In genomic region chr12:92293341-92293720, GRCm38 (mm10) we compare ENCODE assay signal across 15 mouse cellular contexts.
A peak's percentile ranks its signal among the peaks of the same experiment; 100 is the strongest.
DNase-seq lines count a peak whose midpoint lies in the region; ATAC-seq and TF ChIP-seq lines count a peak whose summit lies in the region.
"Had no signal": no experiment of that assay in that cellular context is flagged by ENCODE, and none has a peak within 500 bp of the region (broad histone marks: within the 10 kb centered on the region; RNA-seq: fewer than 3 reads in every experiment).

No protein-coding gene starts in this region.

- H3K4me3 ChIP-seq in forebrain, embryonic 10.5 days = peak overlapping the region; percentile 28; the same call in 1 of the 2 replicates
- no peak overlapping the region for H3K4me3 ChIP-seq in forebrain, embryonic 14.5 days (ENCODE audit: low read depth, low read length)
- H3K4me3 ChIP-seq in hindbrain, embryonic 15.5 days = no peak overlapping the region
- H3K4me3 ChIP-seq in midbrain, embryonic 15.5 days = no peak overlapping the region
- no peak overlapping the region for H3K4me3 ChIP-seq in intestine, postnatal 0 days (ENCODE audit: low read depth, low read length)
- no peak overlapping the region for H3K4me3 ChIP-seq in cerebellum, adult 2 months (replicated peaks; ENCODE audit: insufficient read depth, low read depth, low read length)
- H3K4me3 ChIP-seq: limb, embryonic 15.5 days; stomach, embryonic 15.5 days had no signal

- H3K27me3 ChIP-seq in forebrain, embryonic 10.5 days (ENCODE audit: poor library complexity, severe bottlenecking) = peaks cover 16% of the 10 kb centered on the region; the same call in 1 of the 2 replicates
- no peaks in the 10 kb centered on the region for H3K27me3 ChIP-seq in forebrain, embryonic 14.5 days (replicated peaks; ENCODE audit: control insufficient read depth, insufficient read depth, low read length)
- no peaks in the 10 kb centered on the region for H3K27me3 ChIP-seq in hindbrain, embryonic 15.5 days
- 0 out of 2 replicates have a peak, but pooled peaks cover 3% of the 10 kb centered on the region for H3K27me3 ChIP-seq in midbrain, embryonic 15.5 days (replicated peaks)
- no peaks in the 10 kb centered on the region for H3K27me3 ChIP-seq in intestine, postnatal 0 days (replicated peaks; ENCODE audit: control insufficient read depth, insufficient read depth, low read length)
- H3K27me3 ChIP-seq in cerebellum, adult 2 months (ENCODE audit: control insufficient read depth, insufficient read depth, low read length) = no peaks in the 10 kb centered on the region; the same call in 1 of the 2 replicates
- H3K27me3 ChIP-seq: limb, embryonic 15.5 days; stomach, embryonic 15.5 days had no signal

- H3K4me2 ChIP-seq in forebrain, embryonic 14.5 days (ENCODE audit: low read length) = no peak overlapping the region
- no peak overlapping the region for H3K4me2 ChIP-seq in hindbrain, embryonic 15.5 days
- H3K4me2 ChIP-seq in midbrain, embryonic 15.5 days = no peak overlapping the region; the same call in 1 of the 2 replicates
- H3K4me2 ChIP-seq in intestine, postnatal 0 days (replicated peaks; ENCODE audit: low read depth) = no peak overlapping the region
- H3K4me2 ChIP-seq: limb, embryonic 15.5 days; stomach, embryonic 15.5 days had no signal

- H3K36me3 ChIP-seq in forebrain, embryonic 10.5 days (replicated peaks) = no peaks in the 10 kb centered on the region
- no peaks in the 10 kb centered on the region for H3K36me3 ChIP-seq in forebrain, embryonic 14.5 days (ENCODE audit: control insufficient read depth, insufficient read depth, low read length)
- no peaks in the 10 kb centered on the region for H3K36me3 ChIP-seq in hindbrain, embryonic 15.5 days
- H3K36me3 ChIP-seq in midbrain, embryonic 15.5 days (replicated peaks) = no peaks in the 10 kb centered on the region
- no peaks in the 10 kb centered on the region for H3K36me3 ChIP-seq in intestine, postnatal 0 days (ENCODE audit: control insufficient read depth, insufficient read depth)
- H3K36me3 ChIP-seq: limb, embryonic 15.5 days; stomach, embryonic 15.5 days had no signal

- H3K27ac ChIP-seq in forebrain, embryonic 10.5 days = peak overlapping the region; percentile 76
- H3K27ac ChIP-seq in forebrain, embryonic 14.5 days (ENCODE audit: low read depth, low read length) = peak overlapping the region; percentile 28
- H3K27ac ChIP-seq in hindbrain, embryonic 15.5 days (replicated peaks) = peak overlapping the region; percentile 43; the same call in 1 of the 2 replicates
- peak overlapping the region; percentile 74 for H3K27ac ChIP-seq in midbrain, embryonic 15.5 days
- no peak overlapping the region for H3K27ac ChIP-seq in intestine, postnatal 0 days (ENCODE audit: low read depth, low read length)
- H3K27ac ChIP-seq in cerebellum, adult 2 months (ENCODE audit: insufficient read depth, low read length) = no peak overlapping the region
- H3K27ac ChIP-seq: limb, embryonic 15.5 days; stomach, embryonic 15.5 days had no signal

- no peak for TF ChIP-seq POLR2A in cerebellum, adult 2 months (IDR thresholded peaks at IDR 0.05; ENCODE audit: borderline replicate concordance, insufficient read depth, low read length)

- no peak for TF ChIP-seq CTCF in intestine, postnatal 0 days (IDR thresholded peaks at IDR 0.05; ENCODE audit: low read depth)
- no peak for TF ChIP-seq CTCF in cerebellum, adult 2 months (IDR thresholded peaks at IDR 0.05; ENCODE audit: borderline replicate concordance, insufficient read depth, low read depth, low read length)

- peaks cover 22% of the 10 kb centered on the region for H3K4me1 ChIP-seq in forebrain, embryonic 10.5 days
- peaks cover 8% of the 10 kb centered on the region; the same call in 1 of the 2 replicates for H3K4me1 ChIP-seq in forebrain, embryonic 14.5 days (ENCODE audit: control insufficient read depth, insufficient read depth, low read length)
- H3K4me1 ChIP-seq in hindbrain, embryonic 15.5 days (replicated peaks) = peaks cover 9% of the 10 kb centered on the region
- peaks cover 11% of the 10 kb centered on the region for H3K4me1 ChIP-seq in midbrain, embryonic 15.5 days
- H3K4me1 ChIP-seq in intestine, postnatal 0 days (replicated peaks; ENCODE audit: control insufficient read depth, insufficient read depth, low read length) = peaks cover 4% of the 10 kb centered on the region; the same call in 1 of the 2 replicates
- no peaks in the 10 kb centered on the region for H3K4me1 ChIP-seq in cerebellum, adult 2 months (ENCODE audit: control insufficient read depth, insufficient read depth, low read length)
- H3K4me1 ChIP-seq: limb, embryonic 15.5 days; stomach, embryonic 15.5 days had no signal

- H3K9ac ChIP-seq in forebrain, embryonic 14.5 days (ENCODE audit: low read length) = no peak overlapping the region
- no peak overlapping the region for H3K9ac ChIP-seq in hindbrain, embryonic 15.5 days
- H3K9ac ChIP-seq in midbrain, embryonic 15.5 days = no peak overlapping the region
- no peak overlapping the region for H3K9ac ChIP-seq in intestine, postnatal 0 days (ENCODE audit: low read depth, low read length)
- H3K9ac ChIP-seq: limb, embryonic 15.5 days; stomach, embryonic 15.5 days had no signal

- no peak for DNase-seq in forebrain, embryonic 10.5 days (ENCODE audit: extremely low spot score, low spot score)
- DNase-seq in forebrain, embryonic 14.5 days (ENCODE audit: low spot score) = no peak
- DNase-seq in cerebellum, adult 2 months = no peak
- DNase-seq in frontal cortex, adult 2 months (ENCODE audit: extremely low spot score in 1 of 2, low spot score in 1 of 2) = no peak
- DNase-seq: adrenal gland, postnatal 36 days; cerebellum, adult 9-10 months; gastrocnemius, postnatal 25 days; kidney, adult 9 months; lung, adult 18-20 months; thymus, adult 2 months had no signal

- H3K9me3 ChIP-seq in forebrain, embryonic 10.5 days = no peaks in the 10 kb centered on the region
- H3K9me3 ChIP-seq in forebrain, embryonic 14.5 days (replicated peaks; ENCODE audit: control insufficient read depth, low read length) = no peaks in the 10 kb centered on the region
- H3K9me3 ChIP-seq in hindbrain, embryonic 15.5 days = no peaks in the 10 kb centered on the region
- no peaks in the 10 kb centered on the region for H3K9me3 ChIP-seq in midbrain, embryonic 15.5 days
- no peaks in the 10 kb centered on the region for H3K9me3 ChIP-seq in intestine, postnatal 0 days (ENCODE audit: control insufficient read depth)
- H3K9me3 ChIP-seq: limb, embryonic 15.5 days; stomach, embryonic 15.5 days had no signal

- ATAC-seq in forebrain, embryonic 14.5 days = peak; percentile 56
- no peak for ATAC-seq in hindbrain, embryonic 15.5 days (ENCODE audit: low FRiP score, low read depth)
- ATAC-seq in midbrain, embryonic 15.5 days (replicated peaks) = peak; percentile 16
- ATAC-seq in intestine, postnatal 0 days = no peak

Comparison
In these comparisons a context has a peak if more than half of its experiments do, and no peak if none do; other contexts are left out.
1. H3K27ac ChIP-seq: peak in forebrain, embryonic 10.5 days (single experiment), forebrain, embryonic 14.5 days (single experiment), hindbrain, embryonic 15.5 days (single experiment) and midbrain, embryonic 15.5 days (single experiment); none in intestine, postnatal 0 days (single experiment) and cerebellum, adult 2 months (single experiment).
2. ATAC-seq: peak in forebrain, embryonic 14.5 days (single experiment) and midbrain, embryonic 15.5 days (single experiment); none in hindbrain, embryonic 15.5 days (single experiment) and intestine, postnatal 0 days (single experiment).